Mouse (Mus musculus) testis, adult 2 months (tissue): ENCODE data around the gene Maml3.

Experiments
- CTCF ChIP-seq: fragments of 200-500 bp; IDR thresholded peaks from 2 replicates; pipeline ENCODE4 v1.5.1; 2012; ENCODE audit warnings: low read depth, mild to moderate bottlenecking, inconsistent platforms, low read length, moderate library complexity; ENCODE audit not compliant: control insufficient read depth, insufficient read depth, insufficient replicate concordance
- POLR2A ChIP-seq: fragments of 200-500 bp; IDR thresholded peaks from 2 replicates; pipeline ENCODE4 v1.6.1; 2012; ENCODE audit warnings: low read depth, mild to moderate bottlenecking, inconsistent platforms, low read length, moderate library complexity; ENCODE audit not compliant: control insufficient read depth

GRCm38 (mm10) chr3:51686791-51687190, 418.1 kb downstream of the Maml3 start:
- TF ChIP-seq CTCF (no peak), POLR2A (no peak)
